Mouse (Mus musculus) spleen, adult 2 months (tissue): Measurements from ENCODE around the gene Dgki. TPM values are rescaled to one million over a fixed set of nuclear protein-coding genes. Genes with fewer than 3 reads are reported as not detected.

ENCODE experiments used
- DNase-seq, 2 experiments: peaks; one replicate each; pipeline versions ENCODE4 v3.0.0 to v3.0.0-alpha.2; 2012 to 2021; ENCODE audit warnings: low spot score in 2 of 2, low read depth in 1 of 2
- H3K27ac ChIP-seq: fragments of 200-500 bp; 2 replicates; pipeline ENCODE4 v1.5.1; 2012; ENCODE audit warnings: low read length, inconsistent platforms; ENCODE audit not compliant: insufficient read depth
- H3K27me3 ChIP-seq: fragments of 200-500 bp; 2 replicates; pipeline ENCODE4 v1.6.1; 2012; ENCODE audit warnings: mild to moderate bottlenecking, moderate library complexity, low read length, inconsistent platforms; ENCODE audit not compliant: control insufficient read depth, insufficient read depth
- H3K36me3 ChIP-seq: fragments of 200-500 bp; 2 replicates; pipeline ENCODE4 v1.6.1; 2012; ENCODE audit warnings: mild to moderate bottlenecking, low read length, inconsistent platforms; ENCODE audit not compliant: control insufficient read depth, insufficient read depth
- H3K4me1 ChIP-seq: fragments of 200-500 bp; 2 replicates; pipeline ENCODE4 v1.6.1; 2011; ENCODE audit warnings: inconsistent platforms; ENCODE audit not compliant: control insufficient read depth, insufficient read depth, insufficient read length
- H3K4me3 ChIP-seq: fragments of 200-500 bp; 2 replicates; pipeline ENCODE4 v1.5.1; 2011; ENCODE audit warnings: mild to moderate bottlenecking, inconsistent platforms; ENCODE audit not compliant: insufficient read depth, insufficient read length; ENCODE audit errors: extremely low read depth
- CTCF ChIP-seq: fragments of 200-500 bp; IDR thresholded peaks from 2 replicates; pipeline ENCODE4 v1.5.1; 2011; ENCODE audit warnings: mild to moderate bottlenecking, inconsistent platforms; ENCODE audit not compliant: insufficient read depth, insufficient read length, insufficient replicate concordance; ENCODE audit errors: extremely low read depth
- POLR2A ChIP-seq: fragments of 200-500 bp; IDR thresholded peaks from 2 replicates; pipeline ENCODE4 v1.6.1; 2011; ENCODE audit warnings: low read depth, low read length, inconsistent platforms
- WGBS: fragments of 180-500 bp; shearing (Covaris S2); methylation state at CpG from one replicate; pipeline ENCODE4 v1.1.7; 2018; 5-methylcytosine and 5-hydroxymethylcytosine counted together
- polyA plus RNA-seq: library from polyadenylated mRNA; depleted of rRNA; stranded (reverse); fragments of >200 nt; gene quantifications from 2 replicates; pipeline ENCODE4 v1.2.3, GENCODE M21; 2012

Dgki gene
- polyA plus RNA-seq, 1 experiment: 0.70 TPM

GRCm38 (mm10) chr6:36903821-36904220 is 396.2 kb downstream of the Dgki start:
- TF ChIP-seq CTCF (no peak), POLR2A (no peak)
- H3K27ac ChIP-seq: no peak overlapping the region
- no peaks in the 10 kb centered on the region for H3K27me3 ChIP-seq
- no peaks in the 10 kb centered on the region for H3K4me1 ChIP-seq
- no peak overlapping the region for H3K4me3 ChIP-seq
- H3K36me3 ChIP-seq: no peaks in the 10 kb centered on the region
- 45% methylated on average over 5 of the region's 5 CpGs for WGBS
- DNase-seq: no peak

GRCm38 (mm10) chr6:36903159-36903794 is 396.7 kb downstream of the Dgki start:
- Histone ChIP-seq H3K36me3 (no peaks in the 10 kb centered on the region), H3K4me3 (no peak overlapping the region), H3K4me1 (no peaks in the 10 kb centered on the region), H3K27ac (no peak overlapping the region), H3K27me3 (no peaks in the 10 kb centered on the region)
- WGBS: 72% methylated on average over 8 of the region's 8 CpGs
- no peak for TF ChIP-seq CTCF
- TF ChIP-seq POLR2A: no peak
- no peak for DNase-seq

DNA sequence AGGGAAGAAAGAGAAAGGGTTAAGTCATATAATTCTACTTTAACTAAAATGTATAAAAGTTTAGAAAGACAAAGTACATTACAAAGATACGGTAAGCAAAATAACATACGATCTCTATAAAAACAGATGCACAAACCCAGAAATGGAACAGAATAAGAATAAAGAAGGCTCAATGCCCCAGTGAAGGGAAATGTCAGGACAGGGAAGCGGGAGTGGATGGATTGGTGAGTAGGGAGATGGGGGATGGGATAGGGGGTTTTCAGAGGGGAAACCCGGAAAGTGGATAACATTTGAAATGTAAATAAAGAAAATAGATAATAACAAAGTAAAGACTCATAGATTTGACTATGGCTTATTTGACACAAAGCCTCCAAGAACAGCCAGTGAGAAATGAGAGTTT is 400.1 kb downstream of the Dgki start:
- Histone ChIP-seq H3K36me3 (no peaks in the 10 kb centered on the region), H3K4me1 (no peaks in the 10 kb centered on the region), H3K27ac (no peak overlapping the region), H3K4me3 (no peak overlapping the region), H3K27me3 (no peaks in the 10 kb centered on the region)
- TF ChIP-seq POLR2A (no peak), CTCF (no peak)
- DNase-seq: no peak
- 94% methylated on average over 4 of the region's 4 CpGs for WGBS

DNA sequence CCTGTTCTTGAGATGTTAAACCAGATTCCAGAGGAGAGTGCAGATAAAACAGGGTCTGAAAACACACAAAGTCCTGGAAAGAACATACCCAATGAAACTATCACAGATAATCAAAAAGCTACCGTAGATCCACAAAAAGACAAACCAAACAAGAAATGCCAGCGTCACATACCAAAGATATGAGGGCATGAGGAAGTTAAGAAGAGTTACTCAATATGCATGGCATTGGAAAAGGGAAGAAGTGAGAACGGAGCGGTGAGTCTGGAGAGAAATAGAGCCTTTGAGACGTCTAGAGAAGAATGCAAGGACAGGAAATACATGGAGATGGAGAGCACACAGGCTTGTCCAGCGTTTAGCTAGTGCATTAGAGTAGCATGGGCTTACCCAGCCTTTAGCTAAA is 401.6 kb downstream of the Dgki start:
- Histone ChIP-seq H3K27me3 (no peaks in the 10 kb centered on the region), H3K4me1 (no peaks in the 10 kb centered on the region), H3K36me3 (no peaks in the 10 kb centered on the region), H3K4me3 (no peak overlapping the region), H3K27ac (no peak overlapping the region)
- 41% methylated on average over 6 of the region's 6 CpGs for WGBS
- DNase-seq: no peak
- TF ChIP-seq CTCF (no peak), POLR2A (no peak)

- no peak for DNase-seq
- Histone ChIP-seq H3K4me1 (no peaks in the 10 kb centered on the region), H3K4me3 (no peak overlapping the region), H3K27me3 (no peaks in the 10 kb centered on the region), H3K36me3 (no peaks in the 10 kb centered on the region), H3K27ac (no peak overlapping the region)
- TF ChIP-seq CTCF (no peak), POLR2A (no peak)
- 78% methylated on average over 3 of the region's 3 CpGs for WGBS
Observed at GRCm38 (mm10) chr6:36897616-36898149, 402.3 kb downstream of the Dgki start.

- no peak for DNase-seq
- 77% methylated on average over 2 of the region's 2 CpGs for WGBS
- H3K27me3 ChIP-seq: no peaks in the 10 kb centered on the region
- H3K4me1 ChIP-seq: no peaks in the 10 kb centered on the region
- TF ChIP-seq CTCF (no peak), POLR2A (no peak)
- H3K27ac ChIP-seq: no peak overlapping the region
- no peaks in the 10 kb centered on the region for H3K36me3 ChIP-seq
- H3K4me3 ChIP-seq: no peak overlapping the region
Observed at GRCm38 (mm10) chr6:36896656-36897055, 403.3 kb downstream of the Dgki start.

- H3K4me3 ChIP-seq: no peak overlapping the region
- no peaks in the 10 kb centered on the region for H3K36me3 ChIP-seq
- no peak for TF ChIP-seq CTCF
- no peak for DNase-seq
- H3K27ac ChIP-seq: no peak overlapping the region
- no peaks in the 10 kb centered on the region for H3K27me3 ChIP-seq
- 84% methylated on average over 5 of the region's 5 CpGs for WGBS
- no peaks in the 10 kb centered on the region for H3K4me1 ChIP-seq
Observed at GRCm38 (mm10) chr6:36891820-36892219, 408.2 kb downstream of the Dgki start.
